Mouse (Mus musculus): ENCODE measurements around the gene Slc25a11.

Slc25a11 gene

DNA sequence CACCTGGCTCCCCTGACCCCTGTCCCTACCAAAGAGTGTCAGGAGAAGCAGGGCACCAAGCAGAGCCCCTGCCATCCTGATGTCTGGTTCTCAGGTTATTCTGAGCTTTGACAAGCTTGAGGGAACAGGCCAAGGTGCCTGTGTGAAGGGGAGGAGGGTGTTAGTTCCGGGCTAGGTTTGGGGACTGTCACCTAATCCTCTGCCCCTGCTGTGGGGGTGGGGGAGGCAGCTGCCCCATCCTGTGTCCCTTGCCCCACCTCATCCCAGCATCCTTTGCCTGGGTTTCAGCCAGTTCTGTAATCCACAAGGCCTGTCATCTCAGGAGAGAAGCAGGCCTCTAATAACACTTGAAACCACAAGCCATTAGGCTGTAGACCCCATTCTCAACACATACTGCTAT lies 28.2 kb downstream of the Slc25a11 start, which contains the start of gene Chrne:
Gene Chrne (minus strand): TSS at position 116 of the 400 bp plus-strand sequence.
- no peak for DNase-seq

DNA sequence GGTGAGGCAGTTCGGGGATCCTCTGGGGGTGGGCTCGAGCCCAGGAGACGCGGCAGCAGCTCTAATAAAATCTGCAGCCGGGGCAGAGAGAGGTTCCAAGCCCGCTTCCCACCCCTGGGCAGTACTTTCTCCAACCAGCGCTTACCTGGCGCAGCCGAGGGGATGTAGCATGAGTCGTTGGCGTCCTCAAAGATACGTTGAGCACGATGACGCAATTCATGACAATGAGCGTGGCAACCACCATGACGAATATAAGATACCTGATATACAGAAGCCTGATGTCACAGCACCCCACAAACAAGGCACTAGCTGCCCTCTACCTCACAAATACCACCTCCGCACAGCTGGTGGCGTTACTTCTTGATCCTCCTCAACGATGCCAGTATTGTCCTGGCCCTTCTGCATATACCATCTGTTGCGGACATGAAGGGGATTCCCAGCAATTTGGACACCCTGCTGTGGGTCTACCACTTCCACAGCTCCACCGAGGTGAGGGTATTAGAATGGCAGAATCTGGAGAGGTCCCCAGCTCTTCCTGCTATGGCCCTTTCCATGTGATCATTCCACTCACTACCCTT lies 31.7 kb downstream of the Slc25a11 start, which contains the start of gene 4930544D05Rik:
Gene 4930544D05Rik (plus strand): TSS at position 333 of the 578 bp plus-strand sequence.
- DNase-seq = no peak

DNA sequence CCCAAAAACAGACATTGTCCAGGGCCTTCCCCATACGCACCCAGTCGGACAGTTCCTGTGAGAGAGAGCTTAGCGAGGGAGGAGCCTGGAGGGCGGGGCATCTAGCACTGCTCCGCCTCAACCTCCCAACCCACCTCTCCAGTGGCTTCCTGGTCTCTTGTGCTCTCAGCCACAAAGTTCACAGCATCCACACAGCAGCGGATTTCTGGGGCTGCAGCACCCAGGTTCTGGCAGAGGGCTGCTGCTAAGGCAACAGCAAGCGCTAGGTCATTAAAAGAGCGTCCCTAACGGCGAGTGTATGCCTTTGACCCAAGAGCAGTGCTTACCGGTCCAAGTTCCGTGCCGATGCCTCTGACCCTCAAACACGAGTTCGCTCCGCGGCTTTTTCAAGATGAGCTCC lies 32.2 kb downstream of the Slc25a11 start:
- DNase-seq = peak; percentile 54 to 71

DNA sequence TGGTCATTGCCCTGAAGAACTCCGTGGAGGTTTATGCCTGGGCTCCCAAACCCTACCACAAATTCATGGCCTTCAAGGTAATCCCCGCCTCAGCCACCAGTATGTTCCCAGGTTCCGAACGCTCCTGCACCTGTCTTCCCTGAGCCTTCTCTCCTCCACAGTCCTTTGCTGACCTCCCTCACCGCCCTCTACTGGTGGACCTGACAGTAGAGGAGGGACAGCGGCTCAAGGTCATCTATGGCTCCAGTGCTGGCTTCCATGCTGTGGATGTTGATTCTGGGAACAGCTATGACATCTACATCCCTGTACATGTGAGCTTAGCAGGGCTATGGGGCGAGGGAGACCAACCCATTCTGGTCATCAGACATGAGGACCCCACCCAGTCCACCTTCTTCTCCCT lies 34.8 kb downstream of the Slc25a11 start:
- no peak for DNase-seq

DNA sequence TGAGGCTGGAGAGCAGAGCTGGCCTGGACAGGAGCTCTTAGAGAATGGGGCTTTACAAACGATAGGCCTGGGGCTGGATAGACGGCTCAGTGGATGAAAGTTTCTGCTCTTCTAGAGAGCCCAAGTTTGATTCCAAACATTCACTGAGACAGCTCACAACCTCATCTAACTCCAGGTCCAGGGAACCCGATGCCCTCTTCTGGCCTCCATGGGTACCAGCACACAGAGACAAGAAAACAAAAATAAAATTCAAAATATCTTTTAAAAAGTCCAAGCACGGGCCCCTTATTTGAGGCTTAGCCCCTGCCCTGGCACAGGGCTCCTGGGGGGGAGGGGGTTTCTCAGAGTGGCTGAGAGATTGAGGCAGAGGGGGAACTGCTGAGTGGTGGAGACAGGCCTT lies 36.5 kb downstream of the Slc25a11 start:
- DNase-seq = no peak

DNA sequence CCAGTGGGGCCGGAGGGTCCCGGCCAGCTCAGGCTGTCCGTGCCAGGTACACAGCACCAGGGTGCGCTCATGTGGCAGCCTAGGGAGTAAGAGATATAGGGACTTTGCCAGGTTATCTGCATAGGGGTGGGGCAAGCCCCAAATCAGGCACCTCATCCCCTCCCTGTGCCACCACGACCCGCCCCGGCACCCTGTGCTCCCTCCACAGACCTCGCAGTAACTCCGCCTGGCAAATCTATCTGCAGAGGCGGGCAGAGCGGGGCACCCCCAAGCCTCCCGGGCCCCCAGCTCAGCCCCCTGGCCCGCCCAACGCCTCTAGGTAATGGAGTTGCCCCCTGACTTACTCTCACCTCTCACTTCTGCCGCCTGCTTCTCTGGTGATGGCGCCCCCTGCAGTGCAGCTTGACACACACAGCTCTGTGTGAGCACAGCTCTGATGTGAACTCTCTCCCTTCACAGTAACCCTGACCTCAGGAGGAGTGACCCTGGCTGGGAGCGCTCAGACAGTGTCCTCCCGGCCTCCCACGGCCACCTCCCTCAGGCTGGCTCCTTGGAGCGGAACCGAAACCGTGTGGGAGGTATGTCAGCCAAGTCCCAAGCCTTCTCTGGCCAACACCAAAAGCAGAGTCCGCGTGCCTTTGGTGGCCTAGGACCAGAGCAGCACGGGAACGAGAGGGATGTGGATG lies 38.8 kb downstream of the Slc25a11 start:
- DNase-seq = peak; percentile 64 to 72

DNA sequence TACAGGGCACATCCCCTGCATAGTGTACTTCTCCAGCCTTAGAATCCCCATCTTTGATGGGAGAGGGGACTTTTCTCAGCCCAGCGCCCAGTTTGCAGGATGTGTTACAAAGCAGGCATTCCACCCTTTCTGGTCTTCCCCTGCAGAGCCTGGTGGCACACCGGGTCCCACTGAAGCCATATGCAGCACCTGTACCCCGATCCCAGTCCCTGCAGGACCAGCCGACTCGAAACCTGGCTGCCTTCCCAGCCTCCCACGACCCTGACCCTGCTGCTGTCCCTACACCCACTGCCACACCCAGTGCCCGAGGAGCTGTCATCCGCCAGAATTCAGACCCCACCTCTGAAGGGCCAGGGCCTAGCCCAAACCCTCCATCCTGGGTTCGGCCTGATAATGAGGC lies 39.7 kb downstream of the Slc25a11 start:
- no peak for DNase-seq

DNA sequence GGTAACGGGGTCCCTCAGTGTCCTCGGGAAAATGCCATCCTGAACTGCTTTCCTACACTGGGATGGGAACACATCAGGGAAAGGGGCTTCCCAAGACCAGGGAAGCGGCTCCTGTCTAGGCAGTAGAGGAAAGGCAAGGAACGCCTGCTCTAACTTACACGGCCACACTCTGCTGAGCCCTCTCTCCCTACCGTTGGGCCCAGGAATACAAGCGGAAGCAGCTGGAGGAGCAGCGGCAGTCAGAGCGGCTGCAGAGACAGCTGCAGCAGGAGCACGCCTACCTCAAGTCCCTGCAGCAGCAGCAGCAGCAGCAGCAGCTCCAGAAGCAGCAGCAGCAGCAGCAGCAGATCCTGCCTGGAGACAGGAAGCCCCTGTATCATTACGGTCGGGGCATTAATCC lies 40.6 kb downstream of the Slc25a11 start:
- DNase-seq = no peak

DNA sequence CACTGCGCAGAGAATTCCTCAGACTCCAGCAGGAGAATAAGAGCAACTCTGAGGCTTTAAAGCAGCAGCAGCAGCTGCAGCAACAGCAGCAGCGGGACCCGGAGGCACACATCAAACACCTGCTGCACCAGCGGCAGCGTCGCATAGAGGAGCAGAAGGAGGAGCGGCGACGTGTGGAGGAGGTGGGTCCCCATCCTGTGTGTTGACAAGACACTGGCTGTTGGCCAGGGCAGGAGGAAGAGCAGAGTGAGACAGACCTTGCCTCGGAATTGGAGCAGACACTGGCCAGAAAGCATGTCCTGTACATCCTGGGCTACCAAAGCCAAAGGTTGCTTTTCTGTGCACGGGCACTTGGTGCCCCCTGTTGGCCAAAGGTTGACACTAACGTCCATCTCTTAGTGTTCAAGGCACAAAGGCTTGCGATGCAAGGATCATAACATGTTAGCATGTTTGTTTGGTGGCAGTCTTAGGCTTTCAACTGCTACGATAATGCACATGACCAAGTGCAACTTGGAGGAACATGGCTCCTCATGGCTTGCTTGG lies 42.2 kb downstream of the Slc25a11 start:
- peak; percentile 69 to 88 for DNase-seq

DNA sequence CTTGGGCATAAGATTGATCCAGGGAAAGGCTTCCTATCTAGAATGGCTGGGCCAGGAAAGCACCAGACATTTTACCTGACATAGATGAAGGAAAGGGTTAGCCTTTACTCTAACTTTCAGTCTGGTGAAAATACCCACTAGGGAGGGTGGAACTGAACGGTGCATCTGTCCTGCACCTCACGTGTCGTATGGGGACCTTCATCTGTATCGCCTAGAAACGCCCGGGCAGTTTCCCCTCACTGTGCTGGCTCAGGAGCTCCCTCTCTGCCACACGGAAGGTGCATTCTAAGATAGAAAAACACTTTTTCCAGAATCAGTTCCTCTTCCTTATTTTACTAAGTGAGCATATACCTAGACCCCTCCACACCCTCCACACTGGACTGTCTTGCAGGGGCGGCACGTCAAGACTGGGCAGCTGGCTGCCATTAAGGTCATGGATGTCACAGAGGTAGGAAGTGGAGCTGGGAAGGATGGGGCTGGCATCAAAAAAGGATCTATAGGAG lies 48.8 kb downstream of the Slc25a11 start:
- no peak for DNase-seq

DNA sequence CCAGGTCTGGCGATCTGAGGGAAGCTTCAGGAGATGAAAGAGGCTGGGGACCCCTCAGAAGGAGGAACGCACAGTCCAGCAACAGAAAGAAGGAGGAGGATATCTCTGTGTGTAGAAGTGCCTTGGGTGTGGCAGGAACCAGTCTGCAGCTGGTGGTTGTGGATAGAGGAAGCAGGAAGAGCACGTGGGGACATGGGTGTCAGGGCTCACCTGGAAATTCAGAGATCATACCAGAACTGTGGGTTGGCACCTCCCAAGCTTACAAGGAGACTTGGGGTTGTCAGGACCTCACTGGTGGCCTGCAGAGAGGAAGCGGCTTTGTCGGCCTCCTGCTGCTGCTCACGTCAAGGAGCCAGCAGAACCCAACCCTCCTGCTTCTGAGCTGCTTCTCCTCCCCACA lies 50.0 kb downstream of the Slc25a11 start:
- no peak for DNase-seq

DNA sequence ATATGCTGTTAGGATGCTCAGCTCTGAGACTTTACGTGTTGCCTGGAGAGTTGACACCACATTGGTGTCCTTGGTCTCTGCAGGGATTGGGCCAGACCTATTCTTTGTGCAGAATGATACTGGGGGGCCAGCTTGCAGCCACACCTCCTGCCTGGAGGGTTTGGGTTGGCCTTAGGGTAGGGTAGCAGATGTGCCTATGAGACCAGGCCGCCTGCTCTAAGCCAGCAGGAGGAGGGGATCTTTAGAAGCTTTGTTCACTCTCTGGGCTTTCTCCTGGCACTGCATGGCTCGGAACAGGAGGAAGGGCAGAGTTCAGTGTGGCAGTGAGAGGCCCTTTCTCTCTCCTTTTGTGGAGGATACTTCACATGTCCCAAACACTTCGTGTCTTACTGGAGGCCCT lies 51.2 kb downstream of the Slc25a11 start:
- DNase-seq = no peak

DNA sequence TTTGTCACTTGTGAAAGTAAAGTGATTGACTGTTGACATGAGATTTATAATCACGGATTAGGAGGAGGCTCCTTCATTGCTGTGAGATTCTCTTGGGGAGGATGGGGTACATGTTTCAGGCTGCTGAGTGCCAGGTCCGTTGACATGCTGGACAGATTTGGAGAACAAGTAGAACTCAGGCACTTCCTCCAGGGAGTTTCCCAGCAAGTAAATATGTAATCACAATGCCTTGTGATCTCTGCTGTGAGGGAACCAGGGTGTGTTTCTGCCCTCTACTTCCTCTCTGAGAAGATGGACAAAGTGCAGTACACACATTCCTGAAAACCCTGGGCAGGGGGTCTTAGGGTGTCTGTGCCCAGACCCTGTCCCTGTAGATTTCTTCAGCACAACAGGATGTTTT lies 51.6 kb downstream of the Slc25a11 start:
- DNase-seq = peak in 1 of 2 experiments; percentile 46

DNA sequence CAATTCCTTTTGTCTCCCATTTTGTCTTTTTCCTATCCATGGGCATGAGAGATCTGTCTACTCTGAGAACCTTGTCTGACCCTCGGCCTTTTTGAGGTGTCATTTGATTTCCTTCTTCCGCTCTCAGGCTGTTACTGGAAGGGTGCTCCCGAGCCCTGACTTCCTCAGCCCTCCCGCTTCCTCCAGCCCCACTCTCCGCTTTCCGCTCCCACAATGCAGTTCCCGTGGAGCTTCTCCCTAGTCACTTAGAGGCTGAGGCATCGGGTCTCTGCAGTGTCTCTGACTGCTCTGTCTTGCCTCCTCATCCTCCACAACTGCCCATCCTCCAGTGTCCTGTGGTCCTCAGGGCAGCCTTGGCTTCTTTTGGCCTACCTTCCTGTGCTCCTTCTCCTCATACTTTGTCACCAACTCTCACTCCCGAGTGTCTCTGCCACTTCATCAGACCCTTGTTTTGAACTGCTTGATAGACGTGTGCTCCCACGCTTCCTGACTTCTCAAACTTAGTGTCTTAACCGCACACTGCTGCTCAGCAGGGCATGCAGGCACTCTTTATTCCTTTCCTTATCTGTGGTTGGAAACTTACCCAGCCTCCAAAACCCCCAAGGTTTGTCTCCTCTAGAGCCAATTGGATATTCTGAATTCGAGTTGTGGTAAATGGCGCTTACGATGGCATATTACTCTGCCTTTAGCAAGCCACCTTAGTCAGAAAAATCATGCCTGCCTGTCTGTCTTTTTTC lies 52.9 kb downstream of the Slc25a11 start:
- peak; percentile 39 to 50 for DNase-seq
